Mouse (Mus musculus) embryonic fibroblast, embryonic 13.5 days (primary cell): Measurements from ENCODE around the gene Rundc3a. TPM values are rescaled to one million over a fixed set of nuclear protein-coding genes. Genes with fewer than 3 reads are reported as not detected.

Experiments
- H3K27ac ChIP-seq: 2 replicates; pipeline ENCODE4 v1.5.1; 2012; ENCODE audit warnings: low read length, control low read depth, inconsistent platforms; ENCODE audit not compliant: insufficient read depth
- H3K4me1 ChIP-seq: 2 replicates; pipeline ENCODE4 v1.6.1; 2011; ENCODE audit warnings: low read length; ENCODE audit not compliant: control insufficient read depth, insufficient read depth
- H3K4me3 ChIP-seq: 2 replicates; pipeline ENCODE4 v1.5.1; 2011; ENCODE audit warnings: mild to moderate bottlenecking, control low read depth, low read length; ENCODE audit not compliant: insufficient read depth
- CTCF ChIP-seq: IDR thresholded peaks from 2 replicates; pipeline ENCODE4 v1.5.1; 2011; ENCODE audit warnings: mild to moderate bottlenecking, control low read depth, low read length, moderate library complexity, borderline replicate concordance; ENCODE audit not compliant: insufficient read depth
- POLR2A ChIP-seq: IDR thresholded peaks from 2 replicates; pipeline ENCODE4 v1.6.1; 2011; ENCODE audit warnings: low read depth, mild to moderate bottlenecking, control low read depth, low read length, moderate library complexity
- polyA plus RNA-seq: library from polyadenylated mRNA; stranded (reverse); fragments of >200 nt; gene quantifications from 2 replicates; pipeline ENCODE4 v1.2.4, GENCODE M21; 2011; ENCODE audit warnings: low read depth; ENCODE audit not compliant: missing spikeins, insufficient read length

Rundc3a gene
- polyA plus RNA-seq, 1 experiment: 0.86 TPM

- Histone ChIP-seq H3K4me1 (peaks cover 7% of the 10 kb centered on the region), H3K27ac (no peak overlapping the region), H3K4me3 (0 out of 2 replicates have a peak overlapping the region, but pooled peaks have one; percentile 6)
- TF ChIP-seq POLR2A (no peak), CTCF (peak; percentile 55)
These were observed 45.2 kb downstream of the Rundc3a start for GRCm38 (mm10) chr11:102438212-102439092.

- Histone ChIP-seq H3K27ac (no peak overlapping the region), H3K4me1 (peaks cover 7% of the 10 kb centered on the region), H3K4me3 (no peak overlapping the region)
- TF ChIP-seq POLR2A (no peak), CTCF (no peak)
These were observed 46.2 kb downstream of the Rundc3a start for GRCm38 (mm10) chr11:102439093-102440082.

DNA sequence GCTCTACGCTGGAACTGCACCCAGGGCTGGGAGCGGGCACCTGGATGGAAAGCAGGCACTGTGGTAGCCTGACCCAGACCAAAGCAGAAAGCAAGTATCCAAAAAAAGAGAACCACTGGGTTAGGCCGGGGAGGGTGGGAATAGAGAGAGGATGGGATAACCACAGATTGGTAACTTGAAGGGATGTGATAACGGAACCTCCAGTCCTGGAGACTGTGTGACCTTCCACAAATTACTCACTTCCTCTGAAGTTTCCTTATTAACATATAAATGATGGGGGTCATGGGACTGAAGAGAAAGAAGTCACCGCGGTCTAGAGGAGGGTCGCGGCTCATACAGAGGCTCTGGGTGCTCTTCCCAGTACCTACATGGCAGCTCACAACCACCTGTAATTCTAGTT lies 47.1 kb downstream of the Rundc3a start:
- no peak for TF ChIP-seq CTCF
- TF ChIP-seq POLR2A: no peak
- Histone ChIP-seq H3K4me1 (peaks cover 7% of the 10 kb centered on the region), H3K27ac (no peak overlapping the region), H3K4me3 (no peak overlapping the region)

DNA sequence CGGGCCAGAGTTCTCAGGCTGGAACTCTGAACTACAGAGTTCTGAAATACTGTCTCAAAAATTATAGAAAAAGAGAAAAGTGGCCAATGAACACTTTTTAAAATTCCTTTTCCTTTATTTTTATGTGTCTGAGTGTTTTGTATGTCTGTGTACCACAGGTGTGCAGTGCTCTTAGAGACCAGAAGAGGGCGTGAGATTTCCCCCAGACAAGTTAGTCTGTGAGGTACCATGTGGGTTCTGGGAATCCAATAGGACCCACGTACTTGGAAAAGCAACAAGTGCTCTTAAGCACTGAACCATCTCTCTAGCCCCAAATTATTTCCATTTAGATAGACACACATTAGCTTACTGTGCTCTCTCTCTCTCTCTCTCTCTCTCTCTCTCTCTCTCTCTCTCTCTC lies 48.2 kb downstream of the Rundc3a start:
- H3K4me3 ChIP-seq: no peak overlapping the region
- no peak for TF ChIP-seq CTCF
- no peak for TF ChIP-seq POLR2A
- peaks cover 2% of the 10 kb centered on the region; the same call in 1 of the 2 replicates for H3K4me1 ChIP-seq
- H3K27ac ChIP-seq: no peak overlapping the region

DNA sequence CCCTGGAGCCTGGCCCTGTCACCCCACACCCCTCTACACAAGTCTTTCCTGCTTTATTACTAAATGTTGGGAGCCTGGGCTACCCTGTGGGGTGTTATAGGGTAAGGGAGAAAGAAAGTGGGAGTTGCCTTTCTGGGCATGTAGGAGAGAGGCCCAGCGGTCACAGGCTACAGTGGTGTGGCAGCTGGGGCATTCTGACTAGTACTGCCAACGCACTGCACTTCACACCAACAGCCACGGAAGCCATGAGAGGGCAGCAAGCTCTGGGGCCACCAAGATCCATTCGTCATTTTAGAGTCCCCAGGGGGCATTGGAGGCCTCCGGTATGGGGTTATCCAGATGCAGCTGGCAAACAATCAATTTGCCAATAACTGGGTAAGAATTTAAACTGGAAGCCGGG lies 48.9 kb downstream of the Rundc3a start:
- H3K4me1 ChIP-seq: no peaks in the 10 kb centered on the region
- TF ChIP-seq POLR2A (no peak), CTCF (no peak)

DNA sequence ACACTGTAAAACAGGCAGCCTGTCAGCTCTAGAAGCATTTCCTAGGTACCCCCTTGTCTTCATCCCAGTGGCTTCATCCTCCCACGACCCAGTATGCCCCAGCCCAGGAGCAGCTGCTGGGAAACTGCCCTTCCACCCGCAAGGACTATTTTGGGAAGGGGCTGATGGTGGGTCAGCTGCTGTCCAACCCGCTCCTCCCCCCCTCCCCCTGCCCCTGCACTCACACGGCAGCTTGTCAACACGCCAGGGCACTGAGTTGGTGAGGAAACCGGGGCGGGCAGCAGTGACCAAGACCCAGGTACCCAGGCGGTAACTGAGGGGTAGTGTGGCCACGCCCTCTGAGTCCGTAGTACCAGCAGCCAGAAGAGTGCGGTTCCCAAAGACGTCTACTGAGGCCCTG lies 50.5 kb downstream of the Rundc3a start:
- TF ChIP-seq CTCF (no peak), POLR2A (no peak)
- H3K4me1 ChIP-seq: no peaks in the 10 kb centered on the region
- H3K27ac ChIP-seq: no peak overlapping the region
- no peak overlapping the region for H3K4me3 ChIP-seq

More for the DNA sequence above, 48.9 kb downstream of the Rundc3a start:
- Histone ChIP-seq H3K4me3 (no peak overlapping the region), H3K27ac (no peak overlapping the region)

GRCm38 (mm10) chr11:102444321-102444720 lies 51.1 kb downstream of the Rundc3a start:
- H3K4me1 ChIP-seq: no peaks in the 10 kb centered on the region
- H3K27ac ChIP-seq: no peak overlapping the region
- H3K4me3 ChIP-seq: no peak overlapping the region
- TF ChIP-seq CTCF: no peak
- TF ChIP-seq POLR2A: no peak

- Histone ChIP-seq H3K4me1 (no peaks in the 10 kb centered on the region), H3K27ac (no peak overlapping the region), H3K4me3 (no peak overlapping the region)
- TF ChIP-seq CTCF: no peak
- TF ChIP-seq POLR2A: no peak
These were observed 51.6 kb downstream of the Rundc3a start for GRCm38 (mm10) chr11:102444781-102445180.

DNA sequence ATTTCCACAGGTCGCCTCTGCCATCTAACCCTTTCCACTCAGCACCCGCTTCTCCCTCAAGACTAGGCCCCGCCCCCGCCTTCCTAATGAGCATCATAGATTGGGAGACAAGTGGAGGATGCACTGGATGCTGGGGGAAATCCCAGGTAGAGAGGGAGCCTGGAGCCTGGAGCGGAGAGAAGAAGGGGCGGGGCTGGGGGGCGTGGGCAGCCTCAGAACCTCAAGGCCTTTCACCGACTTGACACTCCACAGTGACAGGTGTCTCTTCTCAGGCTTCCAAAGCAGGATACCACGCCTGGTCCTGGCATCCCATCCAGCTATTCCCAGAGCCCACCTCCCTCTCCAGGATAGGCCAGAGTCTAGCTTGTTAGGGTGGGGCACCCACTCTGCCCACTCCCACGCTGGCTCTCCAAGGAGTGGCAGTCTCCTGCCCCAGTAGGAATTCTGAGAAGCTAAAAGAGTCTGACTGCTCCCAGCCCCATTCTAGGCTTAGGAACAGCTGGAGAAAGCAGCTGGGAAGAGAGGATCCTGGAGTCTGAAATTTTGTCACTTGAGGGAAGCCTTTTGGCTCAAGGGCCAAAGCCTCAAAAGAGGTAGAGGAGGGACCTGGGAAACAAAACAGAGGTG lies 52.2 kb downstream of the Rundc3a start:
- no peak overlapping the region for H3K27ac ChIP-seq
- no peak overlapping the region for H3K4me3 ChIP-seq
- no peak for TF ChIP-seq CTCF

More for the DNA sequence above, 52.2 kb downstream of the Rundc3a start:
- no peaks in the 10 kb centered on the region for H3K4me1 ChIP-seq
